Mouse (Mus musculus) megakaryocyte, embryonic 14.5 days (primary cell): ENCODE results near the gene Helz2.

ENCODE experiments used
- FLI1 ChIP-seq: IDR thresholded peaks from 2 replicates; pipeline ENCODE4 v1.6.1; 2012; ENCODE audit warnings: low read length, inconsistent platforms, mixed read lengths
- GATA1 ChIP-seq: IDR thresholded peaks from 3 replicates; pipeline ENCODE4 v1.6.1; 2012; ENCODE audit warnings: mixed read lengths, low read length, inconsistent platforms, borderline replicate concordance

GRCm38 (mm10) chr2:181206118-181206517 is 35.7 kb downstream of the Helz2 start:
- no peak for TF ChIP-seq GATA1
- no peak for TF ChIP-seq FLI1
